Comparison of ENCODE assay signal across 8 mouse cellular contexts in genomic region chr6:30896986-30897327, GRCm38 (mm10). TPM values are rescaled to one million over a fixed set of nuclear protein-coding genes. Genes with fewer than 3 reads are reported as not detected.
DNase-seq lines count a peak whose midpoint lies in the region; ATAC-seq and TF ChIP-seq lines count a peak whose summit lies in the region.

No protein-coding gene starts in this region.

- H3K4me1 ChIP-seq in lung, embryonic 16.5 days (replicated peaks; ENCODE audit: control insufficient read depth, insufficient read depth, low read length), result peaks cover 5% of the 10 kb centered on the region; the same call in 1 of the 2 replicates
- peaks cover 22% of the 10 kb centered on the region for H3K4me1 ChIP-seq in erythroblast, embryonic 14.5 days (ENCODE audit: control insufficient read depth)
- H3K4me1 ChIP-seq in intestine, postnatal 0 days (replicated peaks; ENCODE audit: control insufficient read depth, insufficient read depth, low read length), result 0 out of 2 replicates have a peak, but pooled peaks cover 7% of the 10 kb centered on the region
- no peaks in the 10 kb centered on the region for H3K4me1 ChIP-seq in olfactory bulb, adult 2 months (ENCODE audit: control insufficient read depth, insufficient read depth, low read length)

- peak overlapping the region; percentile 65 for H3K4me2 ChIP-seq in lung, embryonic 16.5 days (ENCODE audit: low read depth, low read length)
- peak overlapping the region; percentile 77 for H3K4me2 ChIP-seq in intestine, postnatal 0 days (replicated peaks; ENCODE audit: low read depth)

- H3K27ac ChIP-seq in lung, embryonic 16.5 days (ENCODE audit: low read length), result peak overlapping the region; percentile 58
- no peak overlapping the region for H3K27ac ChIP-seq in intestine, postnatal 0 days (ENCODE audit: low read depth, low read length)
- H3K27ac ChIP-seq in olfactory bulb, adult 2 months (ENCODE audit: insufficient read depth, low read depth, low read length), result no peak overlapping the region

- H3K36me3 ChIP-seq in lung, embryonic 16.5 days (ENCODE audit: control insufficient read depth, insufficient read depth, low read length), result no peaks in the 10 kb centered on the region
- peaks cover 6% of the 10 kb centered on the region for H3K36me3 ChIP-seq in erythroblast, embryonic 14.5 days (ENCODE audit: control insufficient read depth)
- no peaks in the 10 kb centered on the region for H3K36me3 ChIP-seq in intestine, postnatal 0 days (ENCODE audit: control insufficient read depth, insufficient read depth)

- H3K9ac ChIP-seq in lung, embryonic 16.5 days (ENCODE audit: low read length), result peak overlapping the region; percentile 66
- H3K9ac ChIP-seq in intestine, postnatal 0 days (ENCODE audit: low read depth, low read length), result peak overlapping the region; percentile 80

- H3K27me3 ChIP-seq in lung, embryonic 16.5 days (ENCODE audit: control insufficient read depth, insufficient read depth, low read depth, low read length), result no peaks in the 10 kb centered on the region
- H3K27me3 ChIP-seq in erythroblast, embryonic 14.5 days (ENCODE audit: control insufficient read depth), result no peaks in the 10 kb centered on the region
- H3K27me3 ChIP-seq in intestine, postnatal 0 days (replicated peaks; ENCODE audit: control insufficient read depth, insufficient read depth, low read length), result no peaks in the 10 kb centered on the region

- DNase-seq in lung, adult 18-20 months, result no peak
- no peak for DNase-seq in right cerebral cortex, adult 18-20 months
- no peak for DNase-seq in cerebellum, adult 9-11 months
- no peak for DNase-seq in urinary bladder, postnatal 4 days (ENCODE audit: low spot score in 2 of 2)

- no peak for TF ChIP-seq POLR2A in olfactory bulb, adult 2 months (IDR thresholded peaks at IDR 0.05; ENCODE audit: insufficient read depth, low read depth, low read length)

- no peak for TF ChIP-seq CTCF in intestine, postnatal 0 days (IDR thresholded peaks at IDR 0.05; ENCODE audit: low read depth)
- no peak for TF ChIP-seq CTCF in olfactory bulb, adult 2 months (IDR thresholded peaks at IDR 0.05; ENCODE audit: insufficient read depth, low read depth, low read length)

- WGBS in lung, embryonic 16.5 days, result 12% methylated on average over 8 of the region's 8 CpGs
- 18% methylated on average over 8 of the region's 8 CpGs for WGBS in intestine, postnatal 0 days
- WGBS in olfactory bulb, adult 2 months, result 7% methylated on average over 8 of the region's 8 CpGs

- no peaks in the 10 kb centered on the region for H3K9me3 ChIP-seq in lung, embryonic 16.5 days (ENCODE audit: control insufficient read depth, low read length)
- H3K9me3 ChIP-seq in erythroblast, embryonic 14.5 days (ENCODE audit: control insufficient read depth, low read length), result no peaks in the 10 kb centered on the region
- no peaks in the 10 kb centered on the region for H3K9me3 ChIP-seq in intestine, postnatal 0 days (ENCODE audit: control insufficient read depth)

- H3K4me3 ChIP-seq in lung, embryonic 16.5 days (ENCODE audit: low read length), result peak overlapping the region; percentile 81
- H3K4me3 ChIP-seq in erythroblast, embryonic 14.5 days (replicated peaks), result peak overlapping the region; percentile 94
- peak overlapping the region; percentile 73 for H3K4me3 ChIP-seq in intestine, postnatal 0 days (ENCODE audit: low read depth, low read length)
- peak overlapping the region; percentile 91 for H3K4me3 ChIP-seq in olfactory bulb, adult 2 months (ENCODE audit: insufficient read depth, low read depth, low read length)

- peak; percentile 4; the same call in 1 of the 2 replicates for ATAC-seq in lung, embryonic 16.5 days (ENCODE audit: low read depth)
- no peak for ATAC-seq in intestine, postnatal 0 days

RNA-seq across cellular contexts. Expression of gene Copg2, which starts 0.4 kb away (rescaled TPM):
- 23.0 and 26.8 TPM in 2 replicates for polyA plus RNA-seq in lung, embryonic 16.5 days (2015; fragmentation: Nextera tagmentation; extraction: Ambion mirVana)
- 0.15 TPM in 2 replicates for polyA plus RNA-seq in erythroblast, embryonic 14.5 days (2012)
- polyA plus RNA-seq in intestine, postnatal 0 days (2015; fragmentation: Nextera tagmentation; extraction: Ambion mirVana), result 9.8 and 10.2 TPM in 2 replicates
- not detected in 2 replicates for polyA plus RNA-seq in olfactory bulb, adult 2 months (2012; ENCODE audit: insufficient read depth, insufficient read length, low replicate concordance, missing spikeins)

RNA-seq across cellular contexts. Expression of gene Tsga13, which starts 18.4 kb away (rescaled TPM):
- polyA plus RNA-seq in lung, embryonic 16.5 days (2015; fragmentation: Nextera tagmentation; extraction: Ambion mirVana), result 0.25 TPM in 1 of 2 replicates, not detected in the other
- polyA plus RNA-seq in erythroblast, embryonic 14.5 days (2012), result not detected in 2 replicates
- polyA plus RNA-seq in intestine, postnatal 0 days (2015; fragmentation: Nextera tagmentation; extraction: Ambion mirVana), result not detected in 2 replicates
- not detected in 2 replicates for polyA plus RNA-seq in olfactory bulb, adult 2 months (2012; ENCODE audit: insufficient read depth, insufficient read length, low replicate concordance, missing spikeins)
